Comparison of ENCODE assay signal across 9 mouse cellular contexts in genomic region chr11:90369115-90369514, GRCm38 (mm10). TPM values are rescaled to one million over a fixed set of nuclear protein-coding genes. Genes with fewer than 3 reads are reported as not detected.
A peak's percentile ranks its signal among the peaks of the same experiment; 100 is the strongest.
DNase-seq lines count a peak whose midpoint lies in the region; ATAC-seq and TF ChIP-seq lines count a peak whose summit lies in the region.
"Had no signal": no experiment of that assay in that cellular context is flagged by ENCODE, and none has a peak within 500 bp of the region (broad histone marks: within the 10 kb centered on the region; RNA-seq: fewer than 3 reads in every experiment).

No protein-coding gene starts in this region.

- TF ChIP-seq POLR2A in thymus, adult 2 months (IDR thresholded peaks at IDR 0.05; ENCODE audit: control insufficient read depth, extremely low read depth, insufficient read depth, low read length, poor library complexity) = no peak

- peaks cover 53% of the 10 kb centered on the region for H3K4me1 ChIP-seq in heart, embryonic 15.5 days (replicated peaks)
- H3K4me1 ChIP-seq in liver, embryonic 11.5 days (replicated peaks; ENCODE audit: control insufficient read depth, insufficient read depth, low read length) = peaks cover 9% of the 10 kb centered on the region
- peaks cover 37% of the 10 kb centered on the region for H3K4me1 ChIP-seq in neural tube, embryonic 15.5 days
- no peaks in the 10 kb centered on the region for H3K4me1 ChIP-seq in thymus, adult 2 months (replicated peaks; ENCODE audit: control insufficient read depth, insufficient read depth, low read length)

- H3K27me3 ChIP-seq in heart, embryonic 15.5 days = no peaks in the 10 kb centered on the region
- no peaks in the 10 kb centered on the region for H3K27me3 ChIP-seq in liver, embryonic 11.5 days (replicated peaks; ENCODE audit: control insufficient read depth, insufficient read depth, low read length)
- H3K27me3 ChIP-seq in neural tube, embryonic 15.5 days (replicated peaks) = no peaks in the 10 kb centered on the region
- no peaks in the 10 kb centered on the region for H3K27me3 ChIP-seq in thymus, adult 2 months (ENCODE audit: control insufficient read depth, insufficient read depth, low read length)

- no peaks in the 10 kb centered on the region for H3K36me3 ChIP-seq in heart, embryonic 15.5 days
- H3K36me3 ChIP-seq in liver, embryonic 11.5 days (ENCODE audit: control insufficient read depth, insufficient read depth, low read length) = no peaks in the 10 kb centered on the region
- no peaks in the 10 kb centered on the region for H3K36me3 ChIP-seq in neural tube, embryonic 15.5 days
- H3K36me3 ChIP-seq in thymus, adult 2 months (ENCODE audit: control insufficient read depth, insufficient read depth, low read length) = no peaks in the 10 kb centered on the region

- no peak overlapping the region for H3K9ac ChIP-seq in heart, embryonic 15.5 days
- H3K9ac ChIP-seq in liver, embryonic 11.5 days (ENCODE audit: low read depth, low read length) = no peak overlapping the region
- no peak overlapping the region for H3K9ac ChIP-seq in neural tube, embryonic 15.5 days (replicated peaks)

- peak overlapping the region; percentile 2; the same call in 1 of the 2 replicates for H3K4me3 ChIP-seq in heart, embryonic 15.5 days
- H3K4me3 ChIP-seq in liver, embryonic 11.5 days (ENCODE audit: low read depth, low read length) = no peak overlapping the region
- no peak overlapping the region for H3K4me3 ChIP-seq in neural tube, embryonic 15.5 days (replicated peaks)
- no peak overlapping the region for H3K4me3 ChIP-seq in thymus, adult 2 months (ENCODE audit: control insufficient read depth, insufficient read depth, low read length)

- no peak for TF ChIP-seq CTCF in thymus, adult 2 months (IDR thresholded peaks at IDR 0.05; ENCODE audit: borderline replicate concordance, control insufficient read depth, extremely low read depth, insufficient read depth, low read length, poor library complexity)

- peak overlapping the region; percentile 51 for H3K4me2 ChIP-seq in heart, embryonic 15.5 days
- H3K4me2 ChIP-seq in liver, embryonic 11.5 days = no peak overlapping the region
- peak overlapping the region; percentile 25; the same call in 1 of the 2 replicates for H3K4me2 ChIP-seq in neural tube, embryonic 15.5 days

- DNase-seq in kidney, adult 9 months = peak; percentile 47
- no peak for DNase-seq in kidney, adult 11 months
- DNase-seq in liver, embryonic 11.5 days (ENCODE audit: low spot score) = no peak
- no peak for DNase-seq in thymus, adult 2 months
- no peak for DNase-seq in layer of hippocampus, adult 9-11 months
- DNase-seq in urinary bladder, postnatal 36 days (ENCODE audit: low spot score in 2 of 2) = no peak

- 34% methylated on average over 7 of the region's 7 CpGs for WGBS in heart, embryonic 15.5 days
- 53% methylated on average over 7 of the region's 7 CpGs for WGBS in liver, embryonic 11.5 days
- WGBS in neural tube, embryonic 15.5 days = 34% methylated on average over 6 of the region's 7 CpGs
- 86% methylated on average over 7 of the region's 7 CpGs for WGBS in thymus, adult 2 months

- H3K27ac ChIP-seq in heart, embryonic 15.5 days = peak overlapping the region; percentile 92
- peak overlapping the region; percentile 40 for H3K27ac ChIP-seq in liver, embryonic 11.5 days (ENCODE audit: low read depth, low read length)
- peak overlapping the region; percentile 79 for H3K27ac ChIP-seq in neural tube, embryonic 15.5 days (replicated peaks)
- H3K27ac ChIP-seq in thymus, adult 2 months (ENCODE audit: control insufficient read depth, insufficient read depth, low read length) = no peak overlapping the region
- H3K27ac ChIP-seq: macrophage had no signal

- peak; percentile 25; the same call in 1 of the 2 replicates for ATAC-seq in heart, embryonic 15.5 days (replicated peaks; ENCODE audit: insufficient number of reproducible peaks, insufficient read depth, low FRiP score, low read depth)
- ATAC-seq in liver, embryonic 11.5 days (replicated peaks; ENCODE audit: low FRiP score) = no peak
- ATAC-seq in neural tube, embryonic 15.5 days (ENCODE audit: low FRiP score) = no peak

- H3K9me3 ChIP-seq in heart, embryonic 15.5 days (replicated peaks) = no peaks in the 10 kb centered on the region
- no peaks in the 10 kb centered on the region for H3K9me3 ChIP-seq in liver, embryonic 11.5 days (ENCODE audit: control insufficient read depth, low read length)
- H3K9me3 ChIP-seq in neural tube, embryonic 15.5 days (replicated peaks) = no peaks in the 10 kb centered on the region

RNA-seq across cellular contexts. Expression of gene Hlf, which starts 21.6 kb away (rescaled TPM):
- 4.7 and 4.9 TPM in 2 replicates for polyA plus RNA-seq in heart, embryonic 15.5 days (2015; fragmentation: Nextera tagmentation; extraction: Ambion mirVana)
- polyA plus RNA-seq in liver, embryonic 11.5 days (2014; fragmentation: Nextera tagmentation; extraction: Ambion mirVana) = 6.6 and 6.9 TPM in 2 replicates
- 2.6 and 3.2 TPM in 2 replicates for polyA plus RNA-seq in neural tube, embryonic 15.5 days (2015; fragmentation: Nextera tagmentation; extraction: Ambion mirVana)
- polyA plus RNA-seq in thymus, adult 2 months (2012; rRNA removed) = 0.91 and 1.1 TPM in 2 replicates
